Mouse (Mus musculus) thymus, postnatal 14 days (tissue): ENCODE data around the gene Tln2.

Experiments
- DNase-seq: peaks from one replicate; pipeline ENCODE4 v3.0.0; 2021

Tln2 gene

DNA sequence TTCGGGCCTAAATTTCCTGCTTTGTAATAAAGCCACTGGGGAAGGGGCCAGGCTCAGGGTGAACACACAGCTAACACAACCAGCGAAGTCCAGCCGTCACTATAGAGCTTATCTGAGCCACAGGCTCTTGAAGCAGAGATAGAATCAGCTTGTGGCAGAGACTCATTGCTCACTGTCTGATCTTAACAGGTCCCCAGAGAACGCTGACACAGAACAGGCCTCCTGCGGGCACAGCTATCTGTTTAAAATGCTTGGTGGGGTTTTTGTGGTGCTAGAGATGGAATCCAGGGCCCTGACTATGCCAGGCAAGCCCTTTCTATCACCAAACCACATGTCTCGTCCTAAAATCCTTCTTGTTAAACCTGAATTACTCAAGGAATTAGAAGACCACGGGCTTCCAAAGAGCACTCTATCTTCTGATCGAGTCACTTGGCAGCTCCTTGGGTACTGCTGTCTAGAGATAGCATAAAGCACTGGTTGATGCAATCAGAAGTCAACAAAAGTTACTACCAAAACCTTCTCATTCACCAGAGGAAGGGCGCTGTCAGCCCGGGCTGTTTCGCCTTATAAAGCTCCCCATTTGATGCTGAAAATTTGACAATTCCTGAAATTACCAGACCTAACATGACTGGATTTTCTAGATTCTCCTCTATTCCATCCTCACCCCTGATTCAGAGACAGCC, 95.9 kb downstream of the Tln2 start:
- DNase-seq: no peak

DNA sequence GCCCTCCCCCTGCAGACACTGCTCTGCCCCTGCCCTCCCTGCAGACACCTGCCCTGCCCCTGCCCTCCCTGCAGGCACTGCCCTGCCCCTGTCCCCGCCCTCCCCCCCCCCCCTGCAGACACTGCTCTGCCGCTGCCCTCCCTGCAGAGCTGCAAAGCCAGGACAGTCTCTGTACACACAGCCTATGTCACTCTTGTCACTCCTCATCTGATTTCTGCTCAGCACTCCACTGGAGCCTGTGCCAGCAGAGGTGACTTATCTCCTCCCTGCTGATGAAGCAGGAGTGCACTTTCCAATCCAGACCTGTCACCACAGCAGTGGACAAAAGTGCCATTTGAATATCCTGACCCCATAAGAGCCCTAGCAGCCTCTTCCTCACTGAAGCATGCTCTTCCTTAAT, 118.0 kb downstream of the Tln2 start:
- DNase-seq: no peak

DNA sequence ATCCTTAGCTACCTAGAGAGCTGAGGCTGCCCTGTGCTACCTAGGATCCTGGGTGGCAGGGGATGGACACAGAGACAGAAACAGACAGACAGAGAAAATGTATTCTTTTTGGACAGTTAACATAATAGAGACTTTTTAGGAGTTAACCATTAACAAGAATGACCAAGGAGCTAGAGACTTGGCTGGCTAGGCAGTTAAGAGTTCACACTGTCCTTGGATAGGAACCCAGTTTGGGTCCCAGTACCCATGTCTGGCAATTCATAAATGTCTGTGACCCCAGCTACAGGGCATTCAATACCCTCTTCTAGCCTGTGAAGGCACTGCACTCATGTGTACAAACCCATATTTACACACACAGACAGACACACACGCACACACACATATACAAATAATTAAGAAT, 122.0 kb downstream of the Tln2 start:
- DNase-seq: no peak

DNA sequence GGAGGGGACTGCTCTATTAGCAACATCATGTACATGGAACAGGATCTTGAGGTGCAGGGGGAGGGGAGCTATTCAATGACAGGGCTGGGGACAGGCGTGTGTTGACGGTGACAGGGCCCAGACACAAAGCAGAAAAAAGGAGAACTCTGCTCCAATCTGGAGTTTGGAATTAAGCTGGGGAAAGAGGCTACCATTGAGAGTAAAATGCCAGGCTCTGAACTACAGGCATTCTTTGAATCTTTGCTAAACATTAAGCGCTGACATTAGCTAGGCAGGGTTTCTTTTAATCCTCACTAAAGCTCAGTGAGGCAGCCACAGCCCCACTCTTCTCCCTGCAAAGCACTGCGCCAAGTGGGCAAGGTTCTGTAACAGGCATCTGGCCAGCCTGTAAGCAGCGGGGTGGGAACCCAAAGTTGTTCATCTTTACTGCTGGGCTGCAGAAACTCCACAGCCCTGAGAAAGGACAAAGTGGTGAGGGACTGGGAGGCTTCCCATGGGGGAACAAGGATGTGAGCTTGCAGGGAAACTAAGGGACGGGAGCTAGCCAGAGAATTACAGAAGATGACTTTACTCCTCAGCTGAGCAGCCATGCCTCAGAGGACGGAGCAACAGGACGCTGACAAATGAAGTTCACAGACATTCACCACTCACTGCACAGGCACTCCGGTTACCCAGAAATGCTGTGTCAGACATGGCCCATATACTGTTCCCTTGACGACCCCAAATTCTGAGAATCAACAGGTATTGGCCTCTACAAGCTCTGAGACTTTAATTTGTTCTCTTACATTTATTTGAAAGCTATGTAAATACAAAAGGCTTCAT, 124.0 kb downstream of the Tln2 start:
- DNase-seq: no peak

DNA sequence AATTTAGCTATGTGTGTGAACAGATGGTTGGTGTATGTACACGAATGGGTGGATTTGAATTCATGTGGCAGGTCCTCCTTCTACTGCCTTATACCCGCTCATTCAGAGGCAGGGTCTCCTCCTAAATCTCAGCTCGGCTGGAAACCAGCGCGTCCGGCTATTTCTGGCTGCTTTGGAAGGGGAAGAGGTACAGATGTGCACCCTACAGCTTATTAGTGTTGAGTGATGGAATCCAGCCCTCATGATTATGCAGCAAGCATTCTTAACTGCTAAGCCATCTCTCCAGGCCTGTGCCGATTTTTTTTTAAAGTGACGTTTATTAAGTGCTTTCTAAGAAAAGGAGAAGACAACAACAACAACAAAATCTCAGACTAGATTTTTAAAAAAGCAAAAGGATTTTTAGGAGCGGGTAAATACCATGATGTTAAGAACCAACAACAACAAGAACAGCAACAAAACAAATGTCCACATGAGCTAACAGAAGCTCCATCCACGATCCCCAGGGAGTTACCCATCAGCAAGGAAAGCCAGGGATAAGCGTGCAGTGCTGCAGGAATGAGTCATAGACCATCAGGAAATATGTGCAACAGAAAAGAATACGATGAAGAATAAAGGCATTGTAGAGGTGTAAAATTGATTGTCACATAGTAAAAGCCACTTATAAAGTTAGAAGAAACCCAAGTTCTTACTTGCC, 130.2 kb downstream of the Tln2 start:
- no peak for DNase-seq

DNA sequence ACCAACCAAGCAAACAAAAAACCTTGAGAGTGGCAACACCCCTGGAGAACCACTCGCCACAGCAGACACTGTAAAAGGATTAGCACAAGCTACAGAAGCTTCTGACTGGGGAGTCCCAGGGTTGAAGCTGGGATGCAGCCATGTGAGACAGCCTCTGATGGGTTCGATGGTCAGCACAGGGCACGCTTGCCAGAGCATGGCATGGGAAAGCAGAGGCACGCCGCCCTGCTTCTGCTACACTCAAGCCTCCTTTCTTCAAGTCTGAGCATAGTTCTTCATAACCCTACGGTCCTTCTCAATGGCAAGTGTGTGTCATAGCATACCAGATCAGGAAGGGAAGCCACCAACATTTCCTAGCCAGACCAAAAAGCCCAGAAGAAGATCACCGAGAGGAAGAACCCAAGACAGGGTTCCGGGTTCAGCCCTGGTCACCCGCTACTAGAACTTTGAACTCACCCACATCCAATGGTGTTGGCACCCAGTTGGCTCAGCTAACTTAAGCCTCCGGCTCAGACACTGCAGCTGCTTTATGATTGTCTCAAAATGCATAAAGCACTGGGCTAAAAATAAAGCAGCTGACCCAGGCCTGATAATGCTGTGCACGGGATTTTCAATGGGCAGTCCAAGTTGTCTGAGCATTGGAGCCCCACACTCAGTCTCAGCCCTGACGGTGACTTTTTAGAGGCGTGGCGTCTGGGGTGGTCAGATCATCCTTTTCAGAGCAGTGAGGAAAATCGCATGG, 131.0 kb downstream of the Tln2 start:
- no peak for DNase-seq

DNA sequence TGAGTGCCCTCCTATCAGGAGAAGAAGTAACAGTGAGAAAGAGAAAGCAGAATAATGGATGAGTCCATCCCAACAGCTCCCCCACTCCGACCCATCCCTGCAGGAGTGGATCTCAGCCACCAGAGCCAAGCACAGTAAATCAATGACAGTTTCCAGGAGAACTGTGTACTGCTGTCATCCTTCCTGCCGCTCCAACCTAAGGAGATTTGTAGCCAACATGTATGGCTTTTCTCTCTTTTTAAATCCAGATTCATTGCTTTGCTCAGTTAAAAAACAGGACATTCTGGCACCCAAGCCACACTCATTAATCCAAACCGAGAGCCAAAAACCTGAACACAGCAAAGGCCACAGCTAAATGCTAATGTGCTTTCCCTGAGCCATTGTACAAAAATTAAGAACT, 133.2 kb downstream of the Tln2 start:
- no peak for DNase-seq

DNA sequence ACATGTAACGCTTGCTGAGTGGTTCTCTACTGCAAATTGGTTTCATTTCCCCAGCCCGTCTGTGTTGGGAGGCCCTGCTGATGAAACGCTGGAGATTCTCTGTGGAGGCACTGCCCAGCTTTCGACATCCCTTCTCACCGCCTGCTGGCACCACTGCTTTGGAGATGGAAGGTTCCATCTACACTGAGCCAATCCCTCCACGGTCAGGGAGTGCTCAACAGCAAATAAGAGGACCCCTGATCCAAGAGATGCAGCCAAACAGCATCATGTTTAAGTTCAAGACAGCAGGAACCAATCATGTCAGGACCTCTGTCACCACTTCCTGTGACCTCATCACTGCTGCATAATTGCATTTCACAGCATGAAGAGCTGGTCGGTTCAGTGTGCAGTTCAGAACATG, 135.4 kb downstream of the Tln2 start:
- no peak for DNase-seq

DNA sequence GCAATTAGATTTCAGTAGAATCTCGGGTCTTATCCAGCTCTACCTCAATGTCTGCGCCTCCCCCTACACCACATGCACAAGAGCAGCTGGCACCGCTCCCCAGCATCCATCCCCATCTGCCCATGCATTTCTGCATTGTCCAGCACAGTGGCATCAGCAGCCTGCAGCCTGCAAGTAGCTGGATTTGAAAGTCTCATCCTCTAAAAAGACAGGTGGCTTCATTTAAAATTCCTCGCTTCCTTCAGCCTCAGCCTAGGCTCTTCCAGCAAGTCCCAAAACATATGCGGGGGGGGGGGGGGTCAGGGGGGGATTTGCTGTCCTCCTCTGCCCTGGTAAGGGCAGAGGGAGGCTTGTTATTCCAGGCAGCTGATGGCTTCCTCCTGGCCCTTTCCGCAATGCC, 141.4 kb downstream of the Tln2 start:
- no peak for DNase-seq

DNA sequence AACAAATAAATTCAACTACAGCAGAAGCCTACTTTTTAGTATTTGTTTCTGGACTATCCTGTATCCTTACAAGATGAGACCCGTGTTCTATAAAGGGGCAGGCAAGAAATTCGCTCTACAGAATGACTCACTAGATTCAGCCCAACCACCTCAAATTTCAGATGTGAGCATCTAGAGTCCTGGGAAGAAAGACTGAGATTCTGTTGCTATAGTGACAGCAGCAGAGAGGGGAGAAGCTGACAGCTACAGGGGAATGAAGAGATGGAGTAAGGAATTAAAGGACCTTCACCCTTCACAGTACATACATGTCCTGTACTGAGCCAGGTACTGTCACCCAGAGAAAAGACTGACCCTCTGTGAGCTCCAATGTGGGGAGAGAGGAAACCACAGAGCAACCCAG, 148.8 kb downstream of the Tln2 start:
- DNase-seq: no peak

DNA sequence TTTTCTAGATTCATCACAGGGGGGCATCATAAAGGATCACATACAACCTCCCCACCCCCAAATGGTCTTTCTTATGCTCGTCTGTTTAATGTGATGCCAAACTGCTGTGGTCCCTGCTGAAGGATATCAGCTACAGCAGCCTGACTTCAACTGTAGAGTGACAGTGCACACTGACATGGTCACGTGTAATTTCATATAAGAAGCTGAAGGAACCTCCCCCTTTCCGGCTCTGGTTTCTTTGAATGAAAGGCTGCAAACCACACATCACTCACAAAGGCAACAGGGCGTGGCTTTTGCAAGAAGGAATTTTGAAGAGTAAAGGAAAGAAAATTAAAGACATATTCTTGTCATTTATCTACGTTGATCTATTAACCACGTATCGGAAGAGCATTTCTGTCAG, 154.8 kb downstream of the Tln2 start:
- DNase-seq: peak; percentile 25

DNA sequence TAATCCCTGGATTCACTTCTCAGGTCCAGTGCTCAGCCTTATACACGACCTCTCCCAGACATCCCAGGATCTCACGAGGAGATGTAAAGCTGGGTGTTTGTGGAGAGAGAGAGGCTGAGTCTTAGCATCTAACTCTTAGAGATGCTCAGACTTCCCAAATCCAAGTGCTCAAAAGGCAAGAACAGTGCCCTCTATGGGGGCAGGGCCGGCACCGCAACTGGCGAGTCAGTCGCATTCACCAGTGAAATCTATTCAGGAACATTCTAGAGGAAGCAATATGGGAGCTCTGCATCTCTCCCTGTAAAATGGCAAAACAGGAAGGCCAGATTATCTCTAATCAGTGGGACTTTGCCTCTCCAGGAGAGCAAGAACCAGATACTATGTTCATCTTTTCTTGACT, 159.9 kb downstream of the Tln2 start:
- no peak for DNase-seq

DNA sequence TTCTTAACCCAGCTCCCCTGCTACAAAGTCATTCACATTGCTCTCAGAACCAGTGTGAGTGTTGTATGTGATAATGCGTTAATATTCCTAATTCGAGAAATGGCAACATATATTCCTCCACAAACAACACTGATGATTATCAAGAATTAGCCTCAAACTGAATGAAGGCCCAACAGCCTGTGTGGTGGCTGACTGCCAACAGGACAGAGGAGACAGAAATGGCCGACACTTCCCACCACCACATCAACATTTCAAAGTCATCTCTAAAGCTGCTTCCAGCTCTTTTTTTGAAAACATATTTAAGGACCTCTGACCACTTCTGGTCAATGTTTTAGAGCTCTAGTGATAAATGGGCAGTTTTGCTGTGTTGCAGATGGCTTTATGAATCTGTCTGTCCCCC, 161.7 kb downstream of the Tln2 start:
- DNase-seq: no peak

DNA sequence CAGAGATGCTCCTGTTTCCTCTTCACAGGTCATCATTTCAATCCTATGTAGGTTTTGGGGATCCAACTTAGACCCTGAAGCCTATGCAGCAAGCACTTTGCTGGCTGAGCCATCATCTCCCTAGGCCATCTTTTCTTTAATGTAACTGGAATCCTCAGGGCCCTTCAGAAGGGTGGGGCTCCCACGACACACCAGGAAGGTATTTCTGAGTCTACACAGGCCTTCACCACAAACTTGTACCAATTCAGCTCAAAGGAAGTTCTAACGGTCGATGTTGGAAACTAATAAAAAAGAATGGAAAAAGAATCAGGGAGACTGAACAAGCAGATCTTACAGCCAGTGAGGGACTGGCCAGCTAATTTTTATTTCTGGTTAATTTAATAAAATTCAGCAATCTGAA, 163.1 kb downstream of the Tln2 start:
- DNase-seq: no peak

DNA sequence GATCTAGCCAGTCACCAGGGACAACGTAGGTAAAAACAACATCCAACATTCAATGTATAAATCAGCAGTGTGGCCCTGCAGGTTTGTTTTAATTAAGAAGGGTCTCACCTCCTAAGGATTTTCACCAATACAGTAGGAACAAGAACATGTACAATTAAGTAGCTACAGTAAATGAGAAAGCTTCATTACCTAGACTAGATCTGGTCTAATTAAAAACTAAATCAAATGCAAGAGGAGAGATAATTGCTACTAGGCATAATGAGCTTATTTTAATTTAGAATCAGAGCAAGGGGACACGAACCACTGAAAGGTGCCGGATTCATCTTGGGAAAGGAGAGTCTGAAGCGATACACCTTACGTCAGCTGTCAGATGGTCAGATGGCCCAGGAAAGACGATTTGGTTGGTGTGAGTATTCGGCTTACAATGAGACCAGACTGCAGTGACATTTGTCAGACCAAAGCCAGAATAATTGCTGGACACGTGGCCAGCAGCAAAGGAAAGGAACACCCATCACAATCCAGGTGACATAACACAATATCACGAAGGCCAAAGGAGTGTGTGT, 175.4 kb downstream of the Tln2 start:
- no peak for DNase-seq

DNA sequence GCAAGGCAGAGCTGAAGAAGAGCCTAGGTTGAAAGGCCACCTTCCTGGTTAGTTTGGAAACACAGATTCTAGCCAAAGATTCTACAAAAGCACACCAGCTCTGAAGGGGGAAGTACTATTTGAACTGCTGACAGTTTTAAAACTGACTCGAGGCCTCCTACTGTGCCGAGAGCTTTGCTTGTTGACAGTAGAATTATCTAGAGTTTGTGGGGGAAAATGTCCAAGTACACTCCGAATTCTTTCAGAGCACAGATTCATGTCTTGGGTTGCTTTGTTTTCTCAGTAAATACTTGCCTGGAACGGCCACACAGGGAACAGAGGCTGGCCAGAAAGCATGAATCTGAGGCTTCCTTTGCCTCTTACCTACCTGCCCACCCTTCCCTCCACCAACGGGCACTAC, 179.4 kb downstream of the Tln2 start:
- DNase-seq: no peak

DNA sequence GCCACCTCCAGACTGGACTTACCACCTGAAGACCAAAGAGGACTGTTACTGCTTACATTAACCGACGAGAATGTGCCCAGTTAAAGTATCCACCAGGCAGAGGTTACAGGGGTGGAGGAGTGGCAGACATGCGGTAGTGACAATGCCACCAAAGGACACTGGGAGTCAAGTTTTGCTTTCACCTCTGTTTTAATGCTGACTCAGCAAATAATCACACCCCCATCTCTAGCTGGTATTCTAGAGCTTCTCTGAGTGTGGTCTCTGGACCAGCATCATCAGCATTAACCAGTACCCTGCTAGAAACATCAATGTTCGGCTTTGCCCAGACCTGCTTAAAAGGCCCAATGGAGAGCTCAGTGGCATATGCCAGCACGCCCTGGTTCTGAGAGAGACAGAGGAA, 180.7 kb downstream of the Tln2 start:
- DNase-seq: no peak

DNA sequence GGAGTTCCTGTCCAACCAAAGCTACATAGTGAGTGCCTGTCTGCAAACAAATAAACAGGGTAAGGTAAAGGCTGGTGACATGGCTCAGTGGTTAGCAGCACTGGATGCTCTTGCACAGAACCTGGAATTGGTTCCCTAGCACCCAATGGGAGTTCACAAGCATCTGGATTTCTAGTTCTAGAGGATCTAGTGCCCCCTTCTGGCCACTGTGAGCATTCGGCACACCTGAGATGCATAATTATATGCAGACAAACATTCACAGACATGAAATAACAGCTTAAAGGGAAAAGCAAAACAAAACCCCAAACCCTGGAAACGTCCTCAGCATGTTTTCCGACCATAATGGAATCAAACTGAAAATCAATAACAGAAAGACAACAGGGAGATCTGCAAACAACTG, 191.4 kb downstream of the Tln2 start:
- no peak for DNase-seq

DNA sequence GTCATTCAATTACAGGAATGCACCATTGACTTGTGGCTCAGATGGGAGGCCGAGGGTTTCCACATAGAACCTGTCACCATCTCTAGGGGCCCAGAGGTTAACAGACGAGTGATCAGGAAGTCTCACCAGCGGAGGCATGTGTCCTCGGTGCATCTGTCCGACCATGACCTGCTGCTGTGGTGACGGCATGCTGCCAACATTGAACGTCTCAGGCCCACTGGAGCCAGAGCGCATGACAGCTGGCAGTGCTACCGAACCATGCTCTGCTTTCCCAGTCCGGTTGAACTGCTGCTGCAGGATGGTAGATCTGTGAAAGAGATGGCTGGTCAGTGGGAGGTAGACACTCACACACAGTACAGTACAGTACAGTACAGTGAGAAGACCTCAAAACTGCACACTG, 197.0 kb downstream of the Tln2 start:
- DNase-seq: no peak

DNA sequence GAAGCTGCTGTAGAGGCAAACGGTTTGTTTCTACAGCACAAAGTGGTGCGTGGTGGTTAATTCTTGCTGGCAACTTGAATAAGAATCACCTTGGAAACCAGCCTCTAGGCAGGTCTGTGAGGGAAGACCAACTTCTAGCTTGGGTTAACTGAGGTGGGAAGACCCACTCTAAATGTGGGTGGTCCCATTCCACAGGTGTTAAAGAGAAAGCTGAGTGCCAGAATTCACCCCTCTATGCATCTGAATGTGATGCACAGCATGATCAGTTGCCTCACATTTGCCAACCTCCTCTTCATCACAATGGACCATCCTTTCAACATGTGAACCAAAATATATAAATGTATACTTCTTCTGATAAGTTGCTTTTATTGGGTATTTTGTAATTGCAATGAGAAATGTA, 197.4 kb downstream of the Tln2 start:
- DNase-seq: no peak

DNA sequence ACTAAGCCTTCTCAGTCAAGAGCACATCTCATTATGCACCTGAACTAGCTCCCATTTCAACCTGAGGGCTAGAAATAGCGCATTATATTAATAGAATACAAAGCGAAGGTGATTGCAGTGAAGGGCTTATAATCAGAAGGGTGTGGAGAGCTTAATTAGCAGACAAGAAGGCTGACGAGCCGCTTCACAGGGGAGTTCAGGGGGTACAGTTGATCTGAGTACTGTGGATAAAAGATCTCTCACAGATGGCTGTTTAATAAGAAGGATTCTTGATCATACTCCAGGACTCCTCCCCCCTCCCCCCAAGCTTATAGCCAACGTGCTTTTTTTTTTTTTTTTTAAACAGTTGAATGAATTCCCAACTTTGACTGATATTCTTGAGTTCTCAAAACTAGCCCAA, 198.0 kb downstream of the Tln2 start:
- DNase-seq: no peak

DNA sequence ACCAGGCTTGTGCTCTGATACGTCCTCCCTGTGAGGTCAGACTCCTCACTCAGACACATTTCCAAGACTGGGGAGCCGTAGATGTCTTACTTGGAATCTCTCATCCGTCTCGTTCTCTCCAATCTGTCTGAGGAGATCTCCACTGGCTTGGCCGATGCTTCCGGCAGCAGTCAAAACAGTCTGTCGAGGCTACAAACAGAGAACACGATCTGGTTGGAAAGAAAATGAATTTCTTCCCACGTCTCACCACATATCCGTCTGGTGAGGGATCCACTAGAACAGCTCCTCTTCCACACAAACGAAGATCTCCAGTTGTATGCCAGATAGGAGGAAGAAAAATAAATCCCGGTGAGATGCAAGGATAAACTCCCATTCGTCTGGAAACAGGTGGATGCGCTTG, 205.1 kb downstream of the Tln2 start:
- DNase-seq: no peak

DNA sequence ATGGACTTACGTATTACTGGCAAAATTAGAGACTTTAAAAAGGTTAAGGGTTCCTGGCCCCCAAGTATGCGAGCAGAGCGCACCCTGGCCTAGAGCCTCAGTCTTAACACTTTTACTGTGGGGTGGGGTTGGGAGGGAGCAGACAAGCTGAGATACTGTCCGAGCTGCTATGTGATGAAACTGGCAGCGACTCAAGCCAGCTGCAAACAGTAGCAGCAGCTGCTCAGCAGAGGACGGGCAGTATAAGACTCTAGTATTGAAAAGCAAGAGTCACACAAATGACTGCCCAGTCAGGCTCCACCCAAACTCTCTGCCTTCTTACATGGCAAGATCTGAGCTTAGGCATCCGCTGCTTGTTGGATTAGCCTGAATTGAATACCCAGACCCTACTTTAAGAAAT, 206.1 kb downstream of the Tln2 start:
- DNase-seq: no peak
